ENCODE assay signal across 16 mouse cellular contexts in genomic region chr2:29453376-29453775, GRCm38 (mm10).
DNase-seq lines count a peak whose midpoint lies in the region; ATAC-seq and TF ChIP-seq lines count a peak whose summit lies in the region.
"Had no signal": no experiment of that assay in that cellular context is flagged by ENCODE, and none has a peak within 500 bp of the region (broad histone marks: within the 10 kb centered on the region; RNA-seq: fewer than 3 reads in every experiment).

No protein-coding gene starts in this region.

- H3K36me3 ChIP-seq in hindbrain, postnatal 0 days (ENCODE audit: insufficient read depth, low read length), result no peaks in the 10 kb centered on the region
- H3K36me3 ChIP-seq in hindbrain, embryonic 16.5 days (ENCODE audit: control insufficient read depth, insufficient read depth, low read length), result no peaks in the 10 kb centered on the region
- no peaks in the 10 kb centered on the region for H3K36me3 ChIP-seq in midbrain, postnatal 0 days (ENCODE audit: insufficient read depth, low read length)
- no peaks in the 10 kb centered on the region for H3K36me3 ChIP-seq in midbrain, embryonic 14.5 days (ENCODE audit: control insufficient read depth, insufficient read depth, low read length)
- no peaks in the 10 kb centered on the region for H3K36me3 ChIP-seq in forebrain, embryonic 14.5 days (ENCODE audit: control insufficient read depth, insufficient read depth, low read length)
- no peaks in the 10 kb centered on the region for H3K36me3 ChIP-seq in lung, postnatal 0 days (ENCODE audit: insufficient read depth, low read length)
- H3K36me3 ChIP-seq: embryonic facial prominence, embryonic 10.5 days; heart, embryonic 12.5 days; intestine, embryonic 15.5 days had no signal

- peaks cover 13% of the 10 kb centered on the region for H3K4me1 ChIP-seq in hindbrain, postnatal 0 days (ENCODE audit: insufficient read depth, low read length)
- peaks cover 6% of the 10 kb centered on the region for H3K4me1 ChIP-seq in hindbrain, embryonic 16.5 days (ENCODE audit: control insufficient read depth, insufficient read depth, low read depth, low read length)
- peaks cover 18% of the 10 kb centered on the region; the same call in 1 of the 2 replicates for H3K4me1 ChIP-seq in midbrain, postnatal 0 days (ENCODE audit: insufficient read depth, low read length)
- peaks cover 49% of the 10 kb centered on the region for H3K4me1 ChIP-seq in midbrain, embryonic 14.5 days (ENCODE audit: control insufficient read depth, insufficient read depth, low read length)
- H3K4me1 ChIP-seq in forebrain, embryonic 14.5 days (ENCODE audit: control insufficient read depth, insufficient read depth, low read length), result peaks cover 49% of the 10 kb centered on the region
- no peaks in the 10 kb centered on the region for H3K4me1 ChIP-seq in lung, postnatal 0 days (ENCODE audit: insufficient read depth, low read depth, low read length)

- no peak for TF ChIP-seq EP300 in lung, postnatal 0 days (IDR thresholded peaks at IDR 0.05)

- H3K9me3 ChIP-seq in hindbrain, postnatal 0 days (ENCODE audit: low read length), result no peaks in the 10 kb centered on the region
- no peaks in the 10 kb centered on the region for H3K9me3 ChIP-seq in hindbrain, embryonic 16.5 days (ENCODE audit: control insufficient read depth, low read length)
- H3K9me3 ChIP-seq in midbrain, postnatal 0 days (ENCODE audit: low read length), result no peaks in the 10 kb centered on the region
- no peaks in the 10 kb centered on the region for H3K9me3 ChIP-seq in midbrain, embryonic 14.5 days (ENCODE audit: control insufficient read depth, low read length)
- H3K9me3 ChIP-seq in forebrain, embryonic 14.5 days (replicated peaks; ENCODE audit: control insufficient read depth, low read length), result no peaks in the 10 kb centered on the region
- no peaks in the 10 kb centered on the region for H3K9me3 ChIP-seq in lung, postnatal 0 days (ENCODE audit: low read length)
- H3K9me3 ChIP-seq: embryonic facial prominence, embryonic 10.5 days; heart, embryonic 12.5 days; intestine, embryonic 15.5 days had no signal

- peak overlapping the region; percentile 26; the same call in 1 of the 2 replicates for H3K27ac ChIP-seq in hindbrain, postnatal 0 days
- H3K27ac ChIP-seq in hindbrain, embryonic 16.5 days (ENCODE audit: low read depth, low read length), result no peak overlapping the region
- peak overlapping the region; percentile 6; the same call in 1 of the 2 replicates for H3K27ac ChIP-seq in midbrain, postnatal 0 days (ENCODE audit: low read depth, low read length)
- no peak overlapping the region for H3K27ac ChIP-seq in midbrain, embryonic 14.5 days (replicated peaks; ENCODE audit: low read depth, low read length)
- H3K27ac ChIP-seq in forebrain, embryonic 14.5 days (ENCODE audit: low read depth, low read length), result peak overlapping the region; percentile 23; the same call in 1 of the 2 replicates
- no peak overlapping the region for H3K27ac ChIP-seq in lung, postnatal 0 days (ENCODE audit: low read length)
- H3K27ac ChIP-seq: embryonic facial prominence, embryonic 10.5 days; gastrocnemius, adult 2 months; intestine, embryonic 15.5 days had no signal

- H3K9ac ChIP-seq in hindbrain, postnatal 0 days (replicated peaks; ENCODE audit: low read length), result no peak overlapping the region
- no peak overlapping the region for H3K9ac ChIP-seq in hindbrain, embryonic 16.5 days (ENCODE audit: low read depth, low read length)
- H3K9ac ChIP-seq in midbrain, postnatal 0 days (replicated peaks; ENCODE audit: low read length, poor library complexity, severe bottlenecking), result no peak overlapping the region
- H3K9ac ChIP-seq in midbrain, embryonic 14.5 days (replicated peaks; ENCODE audit: low read length), result no peak overlapping the region
- no peak overlapping the region for H3K9ac ChIP-seq in forebrain, embryonic 14.5 days (ENCODE audit: low read length)
- H3K9ac ChIP-seq in lung, postnatal 0 days (replicated peaks; ENCODE audit: low read depth), result no peak overlapping the region
- H3K9ac ChIP-seq: heart, embryonic 12.5 days; intestine, embryonic 15.5 days had no signal

- DNase-seq in hindbrain, postnatal 0 days (ENCODE audit: low spot score), result peak; percentile 39
- DNase-seq in midbrain, postnatal 0 days (ENCODE audit: low spot score), result no peak
- no peak for DNase-seq in midbrain, embryonic 14.5 days
- peak; percentile 73 for DNase-seq in forebrain, embryonic 14.5 days (ENCODE audit: low spot score)
- no peak for DNase-seq in lung, postnatal 0 days (ENCODE audit: low spot score)
- DNase-seq in right cerebral cortex, postnatal 10 days (ENCODE audit: low spot score in 2 of 2), result no peak
- DNase-seq: adrenal gland, adult 2 months; adrenal gland, postnatal 25 days; cerebellum, adult 2 months; cerebellum, postnatal 10 days; gastrocnemius, adult 2 months; gastrocnemius, postnatal 25 days had no signal

- H3K4me3 ChIP-seq in hindbrain, postnatal 0 days (ENCODE audit: low read length), result no peak overlapping the region
- H3K4me3 ChIP-seq in hindbrain, embryonic 16.5 days (ENCODE audit: low read length), result no peak overlapping the region
- no peak overlapping the region for H3K4me3 ChIP-seq in midbrain, postnatal 0 days (ENCODE audit: low read depth, low read length)
- no peak overlapping the region for H3K4me3 ChIP-seq in midbrain, embryonic 14.5 days (replicated peaks; ENCODE audit: low read depth, low read length)
- no peak overlapping the region for H3K4me3 ChIP-seq in forebrain, embryonic 14.5 days (ENCODE audit: low read depth, low read length)
- no peak overlapping the region for H3K4me3 ChIP-seq in lung, postnatal 0 days (ENCODE audit: low read depth, low read length)
- H3K4me3 ChIP-seq: embryonic facial prominence, embryonic 10.5 days; gastrocnemius, adult 2 months; heart, embryonic 12.5 days; intestine, embryonic 15.5 days had no signal

- TF ChIP-seq CTCF in hindbrain, postnatal 0 days (IDR thresholded peaks at IDR 0.05; ENCODE audit: low read depth), result no peak
- no peak for TF ChIP-seq CTCF in midbrain, postnatal 0 days (IDR thresholded peaks at IDR 0.05)
- TF ChIP-seq CTCF in lung, postnatal 0 days (IDR thresholded peaks at IDR 0.05), result no peak

- H3K4me2 ChIP-seq in hindbrain, postnatal 0 days (ENCODE audit: low read depth, low read length), result no peak overlapping the region
- no peak overlapping the region for H3K4me2 ChIP-seq in hindbrain, embryonic 16.5 days (ENCODE audit: low read length)
- no peak overlapping the region for H3K4me2 ChIP-seq in midbrain, postnatal 0 days (ENCODE audit: low read depth, low read length, poor library complexity, severe bottlenecking)
- H3K4me2 ChIP-seq in midbrain, embryonic 14.5 days (ENCODE audit: low read length), result no peak overlapping the region
- no peak overlapping the region for H3K4me2 ChIP-seq in forebrain, embryonic 14.5 days (ENCODE audit: low read length)
- H3K4me2 ChIP-seq in lung, postnatal 0 days (replicated peaks; ENCODE audit: low read depth, low read length), result no peak overlapping the region
- H3K4me2 ChIP-seq: heart, embryonic 12.5 days; intestine, embryonic 15.5 days had no signal

- no peaks in the 10 kb centered on the region for H3K27me3 ChIP-seq in hindbrain, postnatal 0 days (ENCODE audit: insufficient read depth, low read length)
- no peaks in the 10 kb centered on the region for H3K27me3 ChIP-seq in hindbrain, embryonic 16.5 days (replicated peaks; ENCODE audit: control insufficient read depth, insufficient read depth, low read length)
- H3K27me3 ChIP-seq in midbrain, postnatal 0 days (ENCODE audit: insufficient read depth, low read length), result no peaks in the 10 kb centered on the region
- no peaks in the 10 kb centered on the region for H3K27me3 ChIP-seq in midbrain, embryonic 14.5 days (ENCODE audit: control insufficient read depth, insufficient read depth, low read length)
- H3K27me3 ChIP-seq in forebrain, embryonic 14.5 days (replicated peaks; ENCODE audit: control insufficient read depth, insufficient read depth, low read length), result no peaks in the 10 kb centered on the region
- no peaks in the 10 kb centered on the region for H3K27me3 ChIP-seq in lung, postnatal 0 days (replicated peaks; ENCODE audit: insufficient read depth, low read length)
- H3K27me3 ChIP-seq: heart, embryonic 12.5 days; intestine, embryonic 15.5 days had no signal

- 49% methylated on average over 4 of the region's 4 CpGs for WGBS in hindbrain, postnatal 0 days
- WGBS in hindbrain, embryonic 16.5 days, result 34% methylated on average over 4 of the region's 4 CpGs
- 47% methylated on average over 4 of the region's 4 CpGs for WGBS in midbrain, postnatal 0 days
- 38% methylated on average over 4 of the region's 4 CpGs for WGBS in midbrain, embryonic 14.5 days
- WGBS in forebrain, embryonic 14.5 days, result 14% methylated on average over 4 of the region's 4 CpGs
- 75% methylated on average over 4 of the region's 4 CpGs for WGBS in lung, postnatal 0 days

- no peak for ATAC-seq in hindbrain, postnatal 0 days
- ATAC-seq in hindbrain, embryonic 16.5 days, result no peak
- ATAC-seq in midbrain, postnatal 0 days (ENCODE audit: low FRiP score), result no peak
- no peak for ATAC-seq in midbrain, embryonic 14.5 days (ENCODE audit: low FRiP score, low TSS enrichment)
- ATAC-seq in forebrain, embryonic 14.5 days, result 0 out of 2 replicates have a peak, but pooled peaks have one; percentile 35
- ATAC-seq in lung, postnatal 0 days, result no peak
- ATAC-seq: intestine, embryonic 15.5 days had no signal

Comparison
In these comparisons a context has a peak if more than half of its experiments do, and no peak if none do; other contexts are left out.
1. H3K27ac ChIP-seq: peak in hindbrain, postnatal 0 days (single experiment), midbrain, postnatal 0 days (single experiment) and forebrain, embryonic 14.5 days (single experiment); none in hindbrain, embryonic 16.5 days (single experiment), midbrain, embryonic 14.5 days (single experiment) and lung, postnatal 0 days (single experiment).
2. DNase-seq: peak in hindbrain, postnatal 0 days (single experiment) and forebrain, embryonic 14.5 days (single experiment); none in midbrain, postnatal 0 days (single experiment), midbrain, embryonic 14.5 days (single experiment), lung, postnatal 0 days (single experiment) and right cerebral cortex, postnatal 10 days (0 of 2).